Mouse (Mus musculus) heart, embryonic 15.5 days (tissue): ENCODE data around the gene Rnf207. TPM values are rescaled to one million over a fixed set of nuclear protein-coding genes. Genes with fewer than 3 reads are reported as not detected.

Experiments used
- ATAC-seq: fragments of 200-750 bp; cut with Nextera tagmentation; replicated peaks from 2 replicates; pipeline ENCODE4 v1.8.0; 2017; ENCODE audit warnings: low read depth, moderate TSS enrichment; ENCODE audit not compliant: insufficient number of reproducible peaks, insufficient read depth, low FRiP score
- H3K27ac ChIP-seq: fragments of 300-500 bp; sonication (generic); 2 replicates; pipeline ENCODE4 v1.5.1; 2015; ENCODE audit warnings: mild to moderate bottlenecking, inconsistent platforms
- H3K27me3 ChIP-seq: fragments of 300-500 bp; sonication (generic); 2 replicates; pipeline ENCODE4 v1.6.1; 2015; ENCODE audit warnings: inconsistent platforms
- H3K36me3 ChIP-seq: fragments of 300-500 bp; sonication (generic); 2 replicates; pipeline ENCODE4 v1.6.1; 2015; ENCODE audit warnings: mild to moderate bottlenecking, inconsistent platforms
- H3K4me1 ChIP-seq: fragments of 300-500 bp; sonication (generic); replicated peaks from 2 replicates; pipeline ENCODE4 v1.6.1; 2015; ENCODE audit warnings: inconsistent platforms
- H3K4me2 ChIP-seq: fragments of 300-500 bp; sonication (generic); 2 replicates; pipeline ENCODE4 v1.6.1; 2015; ENCODE audit warnings: inconsistent platforms, mild to moderate bottlenecking, moderate library complexity
- H3K4me3 ChIP-seq: fragments of 300-500 bp; sonication (generic); 2 replicates; pipeline ENCODE4 v1.5.1; 2015; ENCODE audit warnings: mild to moderate bottlenecking, inconsistent platforms
- H3K9ac ChIP-seq: fragments of 300-500 bp; sonication (generic); 2 replicates; pipeline ENCODE4 v1.6.1; 2015; ENCODE audit warnings: mild to moderate bottlenecking, inconsistent platforms
- H3K9me3 ChIP-seq: fragments of 300-500 bp; sonication (generic); replicated peaks from 2 replicates; pipeline ENCODE4 v1.6.1; 2016; ENCODE audit warnings: inconsistent platforms
- WGBS: fragments of 180-500 bp; shearing (Covaris S2); methylation state at CpG from one replicate; pipeline ENCODE4 v1.1.7; 2015; ENCODE audit warnings: mixed read lengths; 5-methylcytosine and 5-hydroxymethylcytosine counted together
- polyA plus RNA-seq: library from polyadenylated mRNA; unstranded; fragments of >200 nt; fragmentation: Nextera tagmentation; extraction: Ambion mirVana; gene quantifications from 2 replicates; pipeline ENCODE4 v1.2.1, GENCODE M21; 2015

The Rnf207 gene
- polyA plus RNA-seq, 1 experiment from 2014 or later = 103 TPM

DNA sequence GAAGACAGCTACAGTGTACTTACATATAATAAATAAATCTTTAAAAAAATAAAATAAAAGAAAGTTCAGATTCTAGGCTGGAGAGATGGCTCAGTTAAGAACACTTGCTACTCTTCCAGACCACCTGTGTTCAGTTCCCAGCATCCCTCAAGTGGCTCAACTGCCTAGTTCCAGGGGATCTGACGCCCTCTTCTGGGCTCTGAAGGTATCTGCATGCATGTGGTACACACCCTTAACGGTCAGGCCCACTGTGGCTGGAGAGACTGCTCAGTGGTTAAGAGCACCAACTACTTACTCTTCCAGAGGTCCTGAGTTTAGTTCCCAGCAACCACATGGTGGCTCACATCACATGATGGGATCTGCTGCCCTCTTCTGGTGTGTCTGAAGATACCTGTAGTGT is 40.9 kb downstream of the Rnf207 start:
- no peaks in the 10 kb centered on the region for H3K9me3 ChIP-seq
- no peak overlapping the region for H3K9ac ChIP-seq
- peaks cover 41% of the 10 kb centered on the region for H3K27me3 ChIP-seq
- 74% methylated on average over 2 of the region's 2 CpGs for WGBS
- H3K4me3 ChIP-seq = no peak overlapping the region
- H3K4me2 ChIP-seq = no peak overlapping the region
- peaks cover 36% of the 10 kb centered on the region for H3K4me1 ChIP-seq
- peaks cover 16% of the 10 kb centered on the region; the same call in 1 of the 2 replicates for H3K36me3 ChIP-seq
- no peak overlapping the region for H3K27ac ChIP-seq
- no peak for ATAC-seq

DNA sequence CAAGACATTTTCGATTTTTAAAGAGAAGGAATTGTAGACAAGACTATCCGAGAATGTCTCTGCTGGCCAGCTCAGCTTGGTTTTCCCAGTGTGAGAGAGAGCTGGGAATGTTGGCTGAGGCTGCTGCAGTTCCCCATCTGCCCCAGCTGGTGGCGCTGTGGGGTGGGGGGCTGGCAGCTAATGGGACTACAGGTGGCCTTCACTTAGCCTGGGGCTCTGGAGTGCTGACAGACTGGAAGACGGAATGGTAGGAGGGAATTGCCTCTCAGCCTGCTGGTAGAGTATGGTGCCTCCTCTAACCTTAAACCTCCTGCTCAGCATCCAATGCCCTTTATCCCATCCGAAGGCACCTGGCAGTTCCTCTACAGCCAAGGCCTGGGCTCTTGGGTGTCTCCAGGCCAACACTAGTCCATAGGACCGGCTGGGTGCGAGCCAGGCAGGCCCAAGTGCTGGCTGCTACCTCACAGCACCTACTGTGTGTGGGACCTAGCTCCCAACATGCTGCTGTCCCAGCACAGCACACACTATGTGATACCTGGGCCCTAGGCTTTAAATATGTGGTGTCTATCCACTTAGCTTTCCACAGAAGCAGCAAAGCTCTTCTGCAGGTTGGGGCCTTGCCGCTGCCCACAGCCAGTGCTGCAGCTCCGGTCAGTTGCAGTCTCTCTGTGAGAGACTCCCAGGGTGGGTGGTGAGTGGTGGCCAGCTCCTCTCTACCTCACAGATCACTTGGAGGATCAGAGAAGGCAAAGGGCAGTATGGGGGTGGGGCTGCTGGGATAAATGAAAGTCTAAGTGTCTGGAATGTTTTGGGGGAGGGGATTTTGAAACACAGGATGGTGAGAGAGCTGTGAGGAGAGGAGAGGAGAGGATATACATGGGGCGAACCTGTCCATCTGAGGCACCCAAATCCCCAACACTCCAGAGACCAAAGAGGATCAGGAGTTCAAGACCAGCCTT is 42.1 kb downstream of the Rnf207 start:
- Histone ChIP-seq H3K27me3 (peaks cover 28% of the 10 kb centered on the region), H3K9me3 (no peaks in the 10 kb centered on the region), H3K4me3 (no peak overlapping the region), H3K27ac (no peak overlapping the region), H3K36me3 (peaks cover 16% of the 10 kb centered on the region; the same call in 1 of the 2 replicates), H3K9ac (no peak overlapping the region), H3K4me1 (peaks cover 45% of the 10 kb centered on the region), H3K4me2 (no peak overlapping the region)
- 56% methylated on average over 10 of the region's 10 CpGs for WGBS
- no peak for ATAC-seq

DNA sequence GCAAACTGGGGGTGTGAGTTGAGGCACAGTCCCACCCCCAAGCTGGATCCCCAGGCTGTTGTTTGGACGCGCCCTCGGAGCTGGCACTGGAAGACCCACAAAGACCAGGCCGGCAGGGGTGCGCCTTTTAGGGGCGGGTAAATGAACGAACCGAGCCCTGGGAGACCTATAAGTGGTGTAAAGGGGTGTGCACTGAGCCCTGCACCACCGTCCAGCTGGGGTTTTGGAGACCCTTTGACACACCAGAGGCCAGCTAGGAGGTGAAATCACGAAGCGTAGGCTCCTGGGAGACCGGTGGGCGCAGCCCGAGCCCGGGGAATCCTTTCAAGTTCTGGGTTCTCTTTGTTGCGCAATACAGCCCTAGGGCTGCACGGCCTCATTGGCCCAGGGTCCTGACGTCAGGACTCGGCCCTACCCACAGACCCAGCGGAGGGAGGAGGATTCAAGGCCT is 44.1 kb downstream of the Rnf207 start:
- Histone ChIP-seq H3K4me3 (peak overlapping the region; percentile 71), H3K9ac (peak overlapping the region; percentile 78), H3K27ac (peak overlapping the region; percentile 93), H3K36me3 (0 out of 2 replicates have a peak, but pooled peaks cover 3% of the 10 kb centered on the region), H3K9me3 (no peaks in the 10 kb centered on the region), H3K4me1 (peaks cover 65% of the 10 kb centered on the region), H3K27me3 (peaks cover 9% of the 10 kb centered on the region), H3K4me2 (peak overlapping the region; percentile 94)
- 4% methylated on average over 20 of the region's 20 CpGs for WGBS
- 0 out of 2 replicates have a peak, but pooled peaks have one; percentile 3 for ATAC-seq

DNA sequence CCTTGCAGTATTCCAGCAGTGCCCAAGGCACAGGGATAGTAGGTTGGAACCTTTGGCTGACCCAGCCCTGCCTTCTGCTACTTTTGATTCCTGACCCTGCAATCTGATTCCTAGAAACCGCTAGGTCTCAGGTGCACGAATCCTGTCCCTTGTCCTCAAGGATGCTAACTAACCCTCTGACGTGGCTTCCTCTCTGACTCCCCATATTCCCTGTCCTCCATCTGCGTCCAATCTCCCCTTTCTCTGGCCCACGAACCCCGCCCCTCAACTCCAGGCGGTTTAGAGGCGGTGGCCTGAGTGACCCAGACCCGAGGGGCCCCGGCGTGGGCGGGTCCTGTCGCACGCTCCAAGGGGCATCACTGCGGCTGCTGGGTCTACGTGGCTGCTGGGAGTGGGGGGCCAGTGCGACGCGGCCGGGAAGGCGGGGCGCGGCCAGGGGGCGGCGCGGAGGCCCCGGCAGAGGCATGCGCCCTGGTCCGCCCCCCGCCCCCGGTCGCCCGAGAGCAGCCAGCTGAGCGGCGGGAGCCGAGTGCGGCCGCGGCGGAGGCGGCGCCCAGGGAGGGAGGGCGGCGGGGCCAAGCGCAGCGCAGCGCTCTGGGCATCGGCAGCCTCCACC is 45.1 kb downstream of the Rnf207 start, which contains the start of gene Gpr153:
Gene Gpr153, plus strand, starts transcription at position 612 of the 616 bp plus-strand sequence.
- peaks cover 73% of the 10 kb centered on the region for H3K4me1 ChIP-seq
- WGBS = 2% methylated on average over 38 of the region's 48 CpGs

DNA sequence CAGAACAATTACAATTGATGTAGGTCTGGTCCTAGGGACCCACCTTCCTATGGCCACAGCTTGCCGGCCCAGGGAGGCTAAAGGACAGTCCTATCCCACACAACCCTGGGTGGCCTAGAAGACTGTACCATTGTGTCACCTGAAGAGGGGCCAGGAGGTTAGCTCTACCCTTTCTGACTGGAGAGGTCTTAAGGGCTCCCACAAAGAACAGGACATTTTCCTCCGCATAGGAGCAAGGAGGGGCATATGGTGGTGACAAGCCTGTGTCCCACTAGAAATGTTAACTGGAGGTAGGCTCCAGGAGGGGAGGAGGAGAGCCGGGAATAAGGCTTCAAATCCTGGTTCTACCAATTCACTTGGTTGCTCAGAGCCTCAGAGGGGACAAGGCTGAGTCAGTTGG is 45.6 kb downstream of the Rnf207 start:
- WGBS = 38% methylated on average over 3 of the region's 3 CpGs
- 0 out of 2 replicates have a peak overlapping the region, but pooled peaks have one; percentile 71 for H3K4me3 ChIP-seq
- no peaks in the 10 kb centered on the region for H3K9me3 ChIP-seq
- no peak overlapping the region for H3K9ac ChIP-seq
- H3K36me3 ChIP-seq = 0 out of 2 replicates have a peak, but pooled peaks cover 3% of the 10 kb centered on the region
- peaks cover 9% of the 10 kb centered on the region; the same call in 1 of the 2 replicates for H3K27me3 ChIP-seq
- no peak for ATAC-seq
- peaks cover 76% of the 10 kb centered on the region for H3K4me1 ChIP-seq
- H3K4me2 ChIP-seq = peak overlapping the region; percentile 94
- H3K27ac ChIP-seq = peak overlapping the region; percentile 93

More for the DNA sequence above, 45.1 kb downstream of the Rnf207 start, which contains the start of gene Gpr153:
- Histone ChIP-seq H3K4me3 (peak within 1 kb of the TSS; percentile 71), H3K9ac (peak within 1 kb of the TSS; percentile 78), H3K4me2 (peak within 1 kb of the TSS; percentile 94), H3K27ac (peak within 1 kb of the TSS; percentile 93), H3K36me3 (0 out of 2 replicates have a peak, but pooled peaks cover 3% of the 10 kb centered on the region), H3K27me3 (peaks cover 9% of the 10 kb centered on the region; the same call in 1 of the 2 replicates), H3K9me3 (no peaks in the 10 kb centered on the region)
- ATAC-seq = peak; percentile 71

DNA sequence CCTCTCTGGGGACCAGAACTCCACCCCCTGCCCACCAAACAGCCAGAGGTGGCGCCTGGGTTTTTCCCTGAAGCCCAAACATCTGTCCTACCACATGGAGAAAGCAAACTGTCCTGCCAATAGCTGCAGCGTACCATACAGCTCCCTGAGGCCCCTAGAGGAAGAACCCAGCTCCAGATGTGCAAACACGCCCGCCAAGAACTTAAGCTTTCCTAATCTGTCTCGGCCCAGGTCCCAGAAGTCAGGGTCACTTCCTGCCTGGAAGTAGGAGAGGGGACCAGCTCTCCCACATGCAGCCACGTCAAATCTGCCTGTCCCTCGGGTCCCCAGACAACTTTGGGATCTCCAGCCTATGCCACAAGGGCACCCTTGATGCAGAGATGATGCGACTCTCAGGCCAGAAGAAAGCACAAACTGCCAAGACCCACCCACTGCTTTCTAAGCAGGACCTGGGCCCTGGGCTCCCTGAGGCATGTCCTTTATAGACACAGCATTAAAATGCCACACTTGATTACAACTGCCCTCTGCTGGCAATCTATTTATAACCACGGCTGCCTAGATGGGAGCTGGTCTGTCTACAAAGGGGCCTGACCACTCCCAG is 46.2 kb downstream of the Rnf207 start:
- Histone ChIP-seq H3K4me1 (peaks cover 83% of the 10 kb centered on the region), H3K4me2 (no peak overlapping the region), H3K27me3 (peaks cover 9% of the 10 kb centered on the region; the same call in 1 of the 2 replicates), H3K36me3 (no peaks in the 10 kb centered on the region), H3K9ac (no peak overlapping the region), H3K4me3 (no peak overlapping the region), H3K27ac (peak overlapping the region; percentile 93), H3K9me3 (no peaks in the 10 kb centered on the region)
- WGBS = 17% methylated on average over 9 of the region's 9 CpGs
- peak; percentile 41 for ATAC-seq

DNA sequence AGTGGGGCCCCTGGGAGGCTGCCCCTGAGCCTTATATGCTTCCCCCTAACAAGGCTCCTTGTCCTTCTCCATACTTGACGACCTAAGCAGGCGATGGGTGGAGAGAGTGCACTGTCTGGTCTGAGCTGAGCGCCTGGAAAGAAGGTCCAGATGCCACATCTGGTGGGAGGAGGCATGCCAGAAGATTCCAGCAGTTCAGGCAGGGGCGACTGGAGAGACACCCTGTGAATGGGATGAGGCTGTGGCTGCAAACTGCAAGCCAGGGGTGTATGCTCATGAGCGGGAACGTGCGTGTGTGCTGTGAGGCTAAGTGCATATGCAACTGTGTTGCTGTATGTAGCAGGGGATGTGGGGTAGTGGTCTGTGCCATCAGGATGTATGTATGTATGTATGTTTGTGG is 46.8 kb downstream of the Rnf207 start:
- H3K4me2 ChIP-seq = no peak overlapping the region
- 64% methylated on average over 7 of the region's 7 CpGs for WGBS
- H3K4me3 ChIP-seq = no peak overlapping the region
- peaks cover 9% of the 10 kb centered on the region; the same call in 1 of the 2 replicates for H3K27me3 ChIP-seq
- peaks cover 86% of the 10 kb centered on the region for H3K4me1 ChIP-seq
- H3K9me3 ChIP-seq = no peaks in the 10 kb centered on the region
- no peak for ATAC-seq
- peak overlapping the region; percentile 93 for H3K27ac ChIP-seq
- H3K9ac ChIP-seq = no peak overlapping the region
- no peaks in the 10 kb centered on the region for H3K36me3 ChIP-seq

DNA sequence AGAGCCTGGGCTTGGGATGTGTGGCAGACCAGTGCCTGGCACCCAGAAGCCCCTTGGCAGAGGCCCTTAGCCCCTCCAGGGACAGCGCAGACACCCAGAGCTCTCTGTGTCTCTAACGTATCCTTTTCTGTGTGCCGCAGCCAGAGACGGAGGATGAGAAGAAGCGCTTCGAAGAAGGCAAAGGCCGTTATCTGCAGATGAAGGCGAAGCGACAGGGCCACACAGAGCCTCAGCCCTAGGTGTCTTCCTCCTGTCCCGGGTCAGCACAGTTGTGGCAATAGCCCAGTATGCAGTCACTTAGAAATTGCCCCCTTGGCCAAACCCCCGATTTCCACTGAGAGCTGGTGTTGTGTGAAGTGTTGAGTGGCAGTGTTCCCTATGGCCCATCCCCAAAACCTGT is 47.5 kb downstream of the Rnf207 start:
- H3K36me3 ChIP-seq = no peaks in the 10 kb centered on the region
- H3K4me3 ChIP-seq = no peak overlapping the region
- no peaks in the 10 kb centered on the region for H3K9me3 ChIP-seq
- no peak overlapping the region for H3K9ac ChIP-seq
- peaks cover 88% of the 10 kb centered on the region for H3K4me1 ChIP-seq
- peak overlapping the region; percentile 93 for H3K27ac ChIP-seq
- WGBS = 90% methylated on average over 11 of the region's 11 CpGs
- ATAC-seq = no peak
- H3K27me3 ChIP-seq = peaks cover 9% of the 10 kb centered on the region; the same call in 1 of the 2 replicates
- no peak overlapping the region for H3K4me2 ChIP-seq

DNA sequence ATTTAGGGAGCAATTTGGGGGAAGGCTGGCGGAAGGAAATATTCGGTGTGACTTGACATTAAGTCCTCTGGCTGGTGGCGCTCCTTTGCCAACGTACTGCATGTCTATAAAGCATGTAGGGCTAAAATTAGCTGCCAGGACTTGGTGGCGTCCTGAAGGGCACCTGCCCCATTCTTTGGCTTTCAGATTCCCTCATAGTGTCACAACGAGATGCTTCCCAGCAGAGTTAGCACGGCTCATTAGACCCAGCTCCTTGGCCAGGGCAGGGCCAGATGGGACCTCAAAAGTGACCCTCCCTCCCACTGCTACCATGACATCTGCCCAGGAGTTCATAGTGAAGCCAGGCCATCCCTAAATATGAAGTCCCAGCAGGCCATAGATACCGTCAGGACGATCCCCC is 48.2 kb downstream of the Rnf207 start:
- Histone ChIP-seq H3K27ac (peak overlapping the region; percentile 17), H3K4me2 (no peak overlapping the region), H3K4me1 (peaks cover 88% of the 10 kb centered on the region), H3K9me3 (no peaks in the 10 kb centered on the region), H3K36me3 (no peaks in the 10 kb centered on the region), H3K9ac (no peak overlapping the region), H3K27me3 (peaks cover 4% of the 10 kb centered on the region; the same call in 1 of the 2 replicates), H3K4me3 (no peak overlapping the region)
- WGBS = 65% methylated on average over 9 of the region's 9 CpGs
- no peak for ATAC-seq

DNA sequence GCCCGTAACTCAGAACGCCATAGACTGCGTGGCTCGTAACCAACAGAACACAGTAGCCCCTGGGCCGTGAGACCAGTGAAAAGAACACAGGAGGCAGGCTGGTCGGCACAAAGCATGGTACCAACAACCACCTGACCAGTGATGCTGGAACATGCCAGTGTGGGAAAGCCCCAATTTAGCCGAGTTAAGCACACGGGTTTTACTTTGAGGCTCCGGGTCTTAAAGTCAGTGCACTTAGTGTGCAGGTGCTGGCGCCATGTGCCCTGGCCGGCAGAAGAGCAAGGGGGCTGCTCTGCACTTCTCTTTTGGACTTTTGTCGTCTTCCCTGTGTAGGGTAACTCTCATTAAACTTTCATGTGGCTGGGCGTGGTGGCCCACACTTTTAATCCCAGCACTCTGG is 48.8 kb downstream of the Rnf207 start:
- H3K4me3 ChIP-seq = no peak overlapping the region
- ATAC-seq = no peak
- 0 out of 2 replicates have a peak overlapping the region, but pooled peaks have one; percentile 17 for H3K27ac ChIP-seq
- no peaks in the 10 kb centered on the region for H3K36me3 ChIP-seq
- H3K4me2 ChIP-seq = no peak overlapping the region
- H3K27me3 ChIP-seq = no peaks in the 10 kb centered on the region
- H3K9me3 ChIP-seq = no peaks in the 10 kb centered on the region
- H3K9ac ChIP-seq = no peak overlapping the region
- peaks cover 87% of the 10 kb centered on the region for H3K4me1 ChIP-seq
- WGBS = 86% methylated on average over 13 of the region's 13 CpGs
